Mouse (Mus musculus): ENCODE results near the gene Ppp2r5e. TPM values are rescaled to one million over a fixed set of nuclear protein-coding genes. Genes with fewer than 3 reads are reported as not detected.
"Not testable (repeated sequence)": the region's sequence is repeated elsewhere in the genome, so short reads cannot be mapped to it uniquely, and the experiment has no call there.

The Ppp2r5e gene
- total RNA-seq, 4 experiments from 2014 or later, result 32.3 to 37.5 (median 33.5) TPM

- DNase-seq (ENCODE audit: low spot score in 2 of 2), result no peak
Measured at GRCm38 (mm10) chr12:75492549-75493327, 103.3 kb downstream of the Ppp2r5e start.

GRCm38 (mm10) chr12:75492148-75492547, 103.9 kb downstream of the Ppp2r5e start:
- DNase-seq (ENCODE audit: low spot score in 2 of 2), result not testable (repeated sequence)

GRCm38 (mm10) chr12:75487500-75487899, 108.5 kb downstream of the Ppp2r5e start:
- DNase-seq (ENCODE audit: low spot score in 2 of 2), result no peak

GRCm38 (mm10) chr12:75486568-75487286, 109.3 kb downstream of the Ppp2r5e start:
- no peak for DNase-seq (ENCODE audit: low spot score in 2 of 2)

- DNase-seq (ENCODE audit: low spot score in 2 of 2), result no peak
Measured at GRCm38 (mm10) chr12:75482781-75483180, 113.3 kb downstream of the Ppp2r5e start.

- DNase-seq (ENCODE audit: low spot score in 2 of 2), result no peak
Measured at GRCm38 (mm10) chr12:75482015-75482414, 114.0 kb downstream of the Ppp2r5e start.

GRCm38 (mm10) chr12:75480031-75480430, 116.0 kb downstream of the Ppp2r5e start:
- no peak for DNase-seq (ENCODE audit: low spot score in 2 of 2)

- DNase-seq (ENCODE audit: low spot score in 2 of 2), result no peak
Measured at GRCm38 (mm10) chr12:75479375-75479898, 116.6 kb downstream of the Ppp2r5e start.

GRCm38 (mm10) chr12:75478596-75478995, 117.4 kb downstream of the Ppp2r5e start:
- DNase-seq (ENCODE audit: low spot score in 2 of 2), result no peak

- DNase-seq (ENCODE audit: low spot score in 2 of 2), result no peak
Measured at GRCm38 (mm10) chr12:75478117-75478516, 117.9 kb downstream of the Ppp2r5e start.

GRCm38 (mm10) chr12:75473021-75473420, 123.0 kb downstream of the Ppp2r5e start:
- no peak for DNase-seq (ENCODE audit: low spot score in 2 of 2)

- no peak for DNase-seq (ENCODE audit: low spot score in 2 of 2)
Measured at GRCm38 (mm10) chr12:75472107-75472506, 123.9 kb downstream of the Ppp2r5e start.

- DNase-seq (ENCODE audit: low spot score in 2 of 2), result no peak
Measured at GRCm38 (mm10) chr12:75467814-75468213, 128.2 kb downstream of the Ppp2r5e start.

- no peak for DNase-seq (ENCODE audit: low spot score in 2 of 2)
Measured at GRCm38 (mm10) chr12:75467127-75467526, 128.9 kb downstream of the Ppp2r5e start.

GRCm38 (mm10) chr12:75466206-75466605, 129.8 kb downstream of the Ppp2r5e start:
- no peak for DNase-seq (ENCODE audit: low spot score in 2 of 2)

GRCm38 (mm10) chr12:75464016-75464769, 131.9 kb downstream of the Ppp2r5e start:
- no peak for DNase-seq (ENCODE audit: low spot score in 2 of 2)

- no peak for DNase-seq (ENCODE audit: low spot score in 2 of 2)
Measured at GRCm38 (mm10) chr12:75460561-75460960, 135.5 kb downstream of the Ppp2r5e start.

GRCm38 (mm10) chr12:75459656-75460055, 136.4 kb downstream of the Ppp2r5e start:
- no peak for DNase-seq (ENCODE audit: low spot score in 2 of 2)

GRCm38 (mm10) chr12:75453441-75453840, 142.6 kb downstream of the Ppp2r5e start:
- DNase-seq (ENCODE audit: low spot score in 2 of 2), result no peak

GRCm38 (mm10) chr12:75453027-75453426, 143.0 kb downstream of the Ppp2r5e start:
- no peak for DNase-seq (ENCODE audit: low spot score in 2 of 2)

GRCm38 (mm10) chr12:75450592-75450991, 145.5 kb downstream of the Ppp2r5e start:
- DNase-seq (ENCODE audit: low spot score in 2 of 2), result no peak

- no peak for DNase-seq (ENCODE audit: low spot score in 2 of 2)
Measured at GRCm38 (mm10) chr12:75450011-75450410, 146.0 kb downstream of the Ppp2r5e start.

Data from gastrocnemius, adult 8-10 months (tissue).